Mouse (Mus musculus) embryo, embryonic 11 days (tissue): ENCODE results near the gene AU040320.

Experiments used
- DNase-seq: peaks from one replicate; pipeline ENCODE4 v3.0.0-alpha.2; 2015

AU040320 gene

DNA sequence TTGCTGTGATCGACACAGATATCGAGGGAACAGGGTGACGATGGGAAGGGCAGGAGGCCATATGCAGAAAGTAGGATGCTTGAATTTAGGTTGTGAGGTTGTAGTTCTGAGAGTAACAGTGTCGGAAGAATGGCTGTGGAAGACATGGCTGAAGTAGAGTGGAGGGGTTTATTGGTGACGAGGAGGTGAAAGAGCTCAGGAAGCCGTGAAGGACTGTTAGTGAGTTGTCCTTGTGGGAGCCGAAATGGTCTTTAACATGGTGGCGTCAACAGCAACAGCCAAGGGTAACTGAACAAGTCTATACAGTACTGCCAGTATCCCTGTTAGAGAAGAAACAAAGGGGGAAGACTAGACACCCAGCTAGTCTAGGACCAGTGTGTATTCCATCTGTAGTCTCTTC is 48.8 kb downstream of the AU040320 start:
- DNase-seq: no peak

DNA sequence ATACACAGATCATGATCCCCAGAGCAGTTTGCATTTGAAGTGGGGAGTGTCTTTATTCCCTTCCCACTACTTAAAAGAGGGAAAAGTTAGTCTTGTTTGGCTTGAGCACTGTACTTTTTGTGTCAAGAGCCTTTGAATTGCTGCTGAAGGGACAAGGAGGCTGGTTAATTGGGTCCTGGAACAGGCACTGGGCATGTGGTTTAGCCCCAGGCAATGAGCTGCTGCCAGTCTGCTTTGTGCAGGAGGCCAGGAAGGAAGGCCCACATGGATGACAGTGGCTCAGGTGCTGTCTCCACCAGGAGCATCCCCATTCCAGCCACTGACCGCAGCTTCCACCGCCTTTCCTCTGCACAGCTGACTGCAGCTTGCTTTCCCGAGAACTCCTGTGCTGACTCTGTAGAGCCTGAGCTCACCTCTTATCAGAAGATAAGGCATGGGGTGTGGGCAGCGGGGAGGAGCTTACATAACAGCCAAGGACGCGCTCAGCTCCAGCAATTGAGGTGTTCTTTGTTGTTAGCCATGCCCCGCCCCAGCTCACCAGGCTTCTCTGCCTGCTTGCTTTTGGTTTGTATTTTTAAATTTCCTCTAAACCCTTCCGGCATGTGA is 50.0 kb downstream of the AU040320 start:
- DNase-seq: no peak

DNA sequence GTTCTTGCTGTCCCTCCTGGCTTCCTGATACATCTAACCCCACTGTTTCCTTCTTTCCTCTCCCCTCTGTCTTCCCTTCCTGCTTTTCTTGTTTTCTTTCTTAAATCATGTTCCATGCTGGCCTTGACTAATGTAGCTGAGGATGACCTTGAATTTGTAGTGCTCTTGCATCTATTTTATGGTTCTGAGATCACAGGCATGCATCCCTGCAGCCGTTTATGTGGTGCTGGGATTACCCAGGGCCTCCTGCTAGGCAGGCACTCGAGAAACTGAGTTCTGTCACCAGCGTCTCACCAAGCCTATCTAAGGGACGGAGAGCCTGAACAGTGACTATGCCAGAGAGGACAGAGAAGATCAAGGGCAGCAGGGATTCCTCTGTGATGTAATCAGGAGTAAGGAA is 52.4 kb downstream of the AU040320 start:
- no peak for DNase-seq

DNA sequence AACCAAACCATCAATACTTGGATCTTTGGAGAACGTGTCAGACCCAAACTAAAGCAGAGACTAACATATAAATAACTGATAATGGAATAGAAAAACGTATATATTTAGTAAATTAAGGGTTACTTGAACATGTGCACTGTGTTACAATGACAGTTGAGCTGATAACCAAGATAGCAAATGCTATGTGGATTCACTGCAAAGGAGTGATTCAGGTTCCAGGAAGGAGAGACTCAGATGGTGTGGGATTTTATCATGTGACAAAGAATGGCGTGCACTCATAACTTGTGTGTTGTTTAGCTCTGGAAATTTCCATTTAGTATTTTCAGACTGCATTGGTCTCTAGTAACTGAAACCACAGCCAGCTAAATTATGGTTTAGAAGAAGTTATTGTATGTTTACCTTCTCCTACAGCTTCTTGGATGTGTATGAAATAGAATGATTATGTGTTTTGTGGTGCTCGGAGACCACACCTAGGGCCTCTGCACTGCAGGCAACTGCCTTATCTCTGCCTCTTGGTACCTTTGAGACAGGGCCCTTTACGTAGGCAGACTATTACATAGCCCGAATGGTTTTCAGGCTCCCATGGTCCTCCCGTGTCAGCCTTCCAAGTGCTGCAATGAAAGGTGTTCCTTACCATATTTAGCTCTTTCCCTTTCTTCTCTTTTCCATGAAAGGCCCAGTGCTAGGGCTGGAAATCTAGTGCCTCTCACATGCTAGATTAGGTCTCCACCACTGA is 53.5 kb downstream of the AU040320 start:
- DNase-seq: no peak

DNA sequence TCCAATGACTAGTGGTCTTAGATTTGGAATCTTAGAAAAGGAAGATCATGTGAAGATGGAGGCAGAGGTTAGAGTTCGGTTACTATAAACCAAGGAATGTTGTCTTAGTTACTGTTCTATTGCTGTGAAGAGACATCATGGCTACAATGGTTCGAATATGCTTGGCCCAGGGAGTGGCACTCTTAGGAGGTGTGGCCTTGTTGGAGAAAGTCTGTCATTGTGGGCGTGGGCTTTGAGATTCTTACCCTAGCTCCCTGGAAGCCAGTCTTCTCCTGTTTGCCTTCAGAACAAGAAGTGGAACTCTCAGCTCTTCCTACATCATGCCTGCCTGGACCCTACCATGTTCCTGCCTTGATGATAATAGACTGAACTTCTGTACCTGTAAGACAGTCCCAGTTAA is 57.2 kb downstream of the AU040320 start:
- no peak for DNase-seq

DNA sequence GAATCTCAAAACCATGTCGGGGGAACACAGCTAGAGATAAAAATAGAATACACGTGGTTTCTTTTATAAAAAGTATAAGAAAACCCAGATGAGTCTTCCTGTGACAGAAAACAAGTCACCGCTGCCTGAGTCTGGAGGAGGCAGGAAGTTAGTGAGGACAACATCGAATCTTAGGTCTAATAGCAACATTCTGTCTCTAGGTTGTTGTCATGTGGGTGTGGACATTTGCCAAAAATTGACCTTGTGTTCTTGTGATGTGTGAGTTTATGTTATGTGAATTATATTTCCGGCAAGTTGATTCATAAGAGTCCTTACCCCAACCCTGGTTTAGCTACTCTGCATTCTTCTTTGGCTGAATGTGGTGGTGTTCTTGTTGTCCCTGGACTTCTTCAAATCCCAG is 59.9 kb downstream of the AU040320 start:
- no peak for DNase-seq

DNA sequence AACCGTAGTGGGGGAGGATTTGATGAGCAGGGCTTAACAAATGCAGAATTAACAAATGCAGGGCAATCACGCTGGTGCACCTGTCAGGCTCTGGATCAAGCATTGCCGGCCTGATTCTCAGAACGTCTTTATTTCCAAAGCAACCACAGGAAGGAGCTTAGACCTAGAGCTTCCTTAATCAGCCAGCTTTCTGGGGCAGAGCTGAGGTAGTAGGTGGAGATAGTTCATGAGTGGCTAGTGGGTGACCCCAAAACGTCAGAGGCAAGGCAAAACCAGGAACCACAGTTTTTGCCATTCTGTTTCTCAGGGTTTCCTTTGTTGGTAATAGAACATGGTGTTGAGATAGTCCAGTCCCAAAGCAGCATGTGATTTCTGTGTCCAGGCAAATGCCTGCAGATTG is 61.5 kb downstream of the AU040320 start:
- no peak for DNase-seq

DNA sequence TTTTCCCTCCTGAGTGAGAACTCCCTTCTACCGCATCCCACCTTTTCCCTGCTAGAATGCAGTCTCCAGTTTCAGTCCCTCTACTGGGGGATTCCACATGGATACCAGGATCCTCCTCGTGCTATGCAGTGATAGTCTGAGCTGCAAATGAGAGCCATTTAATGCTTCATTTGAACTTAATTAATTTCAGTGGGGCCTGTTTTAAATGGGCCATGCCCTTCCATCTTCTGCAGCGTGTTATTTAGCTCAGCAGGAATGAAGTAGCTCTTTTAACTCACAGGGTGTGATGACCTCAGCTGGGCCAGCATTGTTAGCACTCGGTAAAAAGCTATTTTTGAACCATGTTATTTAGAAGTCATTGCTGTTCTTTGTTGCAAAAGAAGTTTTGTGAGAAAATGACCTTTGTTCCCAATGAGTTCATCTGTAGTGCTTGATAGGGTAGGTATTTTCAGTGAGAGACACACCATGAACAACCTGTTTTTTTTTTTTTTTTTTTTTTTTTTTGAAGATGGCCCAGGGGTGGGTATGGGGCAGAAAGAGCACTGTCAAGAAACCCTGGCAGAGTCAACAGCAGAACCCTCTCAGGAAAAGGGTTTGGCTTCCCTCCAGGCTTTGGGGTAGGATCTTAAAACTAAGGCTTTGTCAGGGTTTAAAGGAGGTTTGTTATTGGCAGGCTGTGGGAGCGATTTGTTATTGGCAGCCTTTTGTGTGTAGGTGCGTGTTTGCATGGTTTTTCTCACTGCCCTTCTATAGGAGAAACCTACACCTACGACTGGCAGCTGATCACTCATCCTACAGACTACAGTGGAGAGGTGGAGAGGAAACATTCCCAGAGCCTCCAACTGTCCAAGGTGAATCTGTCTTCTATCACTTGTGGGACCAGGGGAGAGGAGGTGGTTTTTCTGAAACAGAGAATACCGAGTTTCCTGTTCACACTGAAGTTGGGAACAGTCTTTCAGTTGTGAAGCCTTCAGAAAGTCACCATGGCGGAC is 69.8 kb downstream of the AU040320 start:
- no peak for DNase-seq

DNA sequence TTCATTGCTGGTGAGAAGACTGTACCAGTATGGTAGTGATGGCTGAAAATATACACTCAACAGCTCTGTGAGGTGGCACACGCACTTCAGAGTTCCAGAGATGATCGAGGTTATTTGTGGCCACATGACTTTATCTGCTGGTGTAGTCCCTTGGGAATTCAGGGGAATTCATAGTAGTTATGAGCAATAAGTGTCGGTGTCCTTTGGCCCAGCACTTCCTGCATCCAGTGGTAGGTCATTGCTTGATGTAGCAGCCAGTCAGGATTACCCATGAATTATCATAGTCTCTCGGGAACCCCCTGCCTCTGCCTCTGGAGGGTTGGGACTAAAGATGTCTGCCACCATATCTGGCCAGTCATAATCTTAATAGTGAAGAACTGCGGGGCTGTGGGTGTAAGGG is 70.6 kb downstream of the AU040320 start:
- DNase-seq: no peak

DNA sequence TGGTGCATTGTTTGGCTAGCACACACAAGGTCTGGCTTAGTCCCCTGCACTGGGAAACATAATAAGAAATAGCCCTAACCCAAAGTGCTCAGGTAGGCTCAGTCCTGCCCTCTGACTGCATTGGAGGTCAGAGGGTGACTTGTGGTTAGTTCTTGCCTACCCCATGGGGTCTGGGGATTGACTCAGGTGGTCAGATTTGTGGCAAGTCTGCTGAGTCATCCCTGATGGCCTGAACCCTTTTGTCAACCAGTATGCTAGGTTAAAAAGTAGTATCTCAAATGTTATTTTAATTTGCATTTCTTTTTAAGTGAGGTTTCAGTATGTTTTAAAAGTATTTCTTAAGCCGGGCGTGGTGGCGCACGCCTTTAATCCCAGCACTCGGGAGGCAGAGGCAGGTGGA is 77.8 kb downstream of the AU040320 start:
- no peak for DNase-seq

DNA sequence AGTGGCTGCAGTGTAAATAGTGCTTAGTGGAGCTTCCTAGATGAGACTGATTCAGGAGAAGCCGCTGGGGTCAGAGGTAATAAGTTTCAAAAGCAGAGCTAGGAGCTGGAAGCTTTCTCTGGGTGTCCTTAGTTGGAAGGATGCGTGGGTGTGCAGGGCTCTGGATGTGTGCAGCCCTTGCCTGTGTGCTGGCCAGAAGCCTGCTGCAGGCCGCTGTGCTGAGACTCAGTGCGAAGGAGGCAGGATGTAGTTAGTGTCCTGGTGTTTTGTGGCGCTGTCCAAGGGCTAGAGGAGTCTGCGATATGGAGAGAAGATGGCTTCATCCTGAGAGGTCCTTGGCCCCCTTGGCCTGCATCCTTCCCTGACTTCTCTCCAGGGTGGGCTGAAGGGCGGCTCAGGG is 85.5 kb downstream of the AU040320 start:
- no peak for DNase-seq

DNA sequence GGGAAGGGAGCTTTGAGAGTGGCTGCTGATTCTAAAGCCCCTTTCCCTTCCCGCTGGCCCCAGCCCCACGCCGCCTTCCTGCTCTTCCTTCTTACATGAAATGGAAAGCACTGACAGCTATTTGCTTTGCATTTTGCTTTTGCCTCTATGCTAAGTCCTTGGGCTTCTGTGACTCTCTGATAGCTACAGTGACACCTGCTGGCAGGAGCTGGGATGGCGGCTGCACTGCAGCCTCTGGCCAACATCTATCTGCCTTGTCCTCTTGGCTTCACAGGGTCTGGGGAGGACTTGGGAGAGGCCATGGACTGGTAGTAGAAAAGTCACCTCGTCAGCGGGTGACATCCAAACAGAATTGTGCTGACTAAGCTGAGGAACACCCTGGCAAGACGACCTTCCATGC is 86.5 kb downstream of the AU040320 start:
- peak; percentile 83 for DNase-seq

DNA sequence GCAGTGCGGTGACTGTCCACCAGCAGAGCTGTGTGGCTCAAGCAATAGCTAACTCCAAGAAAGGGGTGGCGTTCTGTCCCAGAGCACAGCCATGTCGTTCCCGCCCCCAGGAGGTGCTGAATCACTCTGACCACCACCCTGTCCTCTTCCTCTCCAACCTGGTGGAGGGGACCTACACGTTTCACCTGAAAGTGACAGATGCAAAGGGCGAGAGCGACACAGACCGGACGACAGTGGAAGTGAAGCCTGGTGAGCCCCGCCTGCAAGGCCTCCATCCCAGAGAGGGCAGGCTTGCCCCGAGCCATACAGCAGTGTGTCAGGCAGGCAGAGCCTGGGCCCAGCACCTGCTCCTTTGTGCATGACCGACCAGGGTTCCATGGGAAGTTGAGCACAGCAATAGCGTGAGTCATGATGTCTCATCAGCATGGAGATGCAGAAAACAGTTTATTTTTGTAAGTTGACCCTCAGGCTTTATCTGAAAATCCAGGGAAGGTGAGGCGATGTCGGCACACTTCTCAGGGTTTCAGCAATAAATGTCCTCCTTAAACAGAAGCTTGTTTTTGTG is 87.7 kb downstream of the AU040320 start:
- no peak for DNase-seq

DNA sequence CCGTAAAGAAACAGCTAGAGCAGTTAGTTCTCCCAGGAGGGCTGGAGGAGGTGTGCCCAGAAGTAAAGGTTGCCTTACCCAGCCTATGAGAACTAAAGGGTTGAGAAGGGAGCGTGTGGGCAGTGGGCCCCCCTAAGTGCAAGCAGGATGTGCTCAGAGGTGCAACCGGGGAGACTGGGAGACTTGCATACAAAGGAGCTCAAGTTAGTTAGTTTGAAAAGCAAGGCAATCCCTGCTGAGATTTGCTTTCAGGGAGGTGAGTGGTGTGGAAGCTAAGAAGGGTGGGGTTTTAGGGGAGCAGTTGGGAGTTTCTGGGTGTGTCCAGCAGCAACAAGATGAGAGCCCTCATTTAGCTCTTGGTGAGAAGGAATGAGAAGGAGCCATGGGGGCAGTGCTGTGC is 89.6 kb downstream of the AU040320 start:
- DNase-seq: no peak

DNA sequence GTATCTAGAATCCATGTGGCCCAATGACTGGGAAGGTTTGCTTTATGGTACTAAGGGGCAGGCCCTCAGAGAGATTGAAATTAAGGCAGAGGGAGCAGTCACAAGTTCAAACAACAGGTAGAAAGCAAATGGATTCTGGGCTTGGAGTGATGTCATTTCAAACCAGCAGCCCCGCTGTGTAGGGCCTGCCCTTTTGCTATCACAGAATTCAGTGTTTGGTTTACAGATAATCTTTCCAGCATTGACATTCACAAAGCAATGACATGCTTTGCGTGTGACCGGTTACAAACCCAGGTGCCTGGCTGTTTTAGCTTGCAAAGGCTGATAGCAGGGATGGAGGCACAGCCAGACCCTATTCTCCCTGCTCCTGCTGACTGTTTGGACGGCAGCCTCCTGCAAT is 92.3 kb downstream of the AU040320 start:
- DNase-seq: no peak

DNA sequence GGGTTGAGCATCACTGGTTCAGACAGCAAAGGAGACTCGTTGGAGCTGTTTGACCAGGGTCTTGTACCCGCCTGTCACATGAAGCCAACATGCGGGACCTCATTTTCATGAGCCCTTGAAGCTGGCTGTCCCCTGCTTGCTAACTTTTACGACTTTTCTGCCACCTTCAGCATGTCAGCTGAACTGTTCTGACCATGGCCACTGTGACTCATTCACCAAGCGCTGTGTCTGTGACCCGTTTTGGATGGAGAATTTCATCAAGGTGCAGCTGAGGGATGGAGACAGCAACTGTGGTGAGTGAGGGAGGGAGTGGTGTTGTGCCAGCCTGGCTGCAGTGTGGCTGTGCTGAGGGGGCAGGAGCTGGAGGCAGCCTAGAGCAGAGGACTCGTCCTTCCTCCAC is 93.6 kb downstream of the AU040320 start:
- no peak for DNase-seq

DNA sequence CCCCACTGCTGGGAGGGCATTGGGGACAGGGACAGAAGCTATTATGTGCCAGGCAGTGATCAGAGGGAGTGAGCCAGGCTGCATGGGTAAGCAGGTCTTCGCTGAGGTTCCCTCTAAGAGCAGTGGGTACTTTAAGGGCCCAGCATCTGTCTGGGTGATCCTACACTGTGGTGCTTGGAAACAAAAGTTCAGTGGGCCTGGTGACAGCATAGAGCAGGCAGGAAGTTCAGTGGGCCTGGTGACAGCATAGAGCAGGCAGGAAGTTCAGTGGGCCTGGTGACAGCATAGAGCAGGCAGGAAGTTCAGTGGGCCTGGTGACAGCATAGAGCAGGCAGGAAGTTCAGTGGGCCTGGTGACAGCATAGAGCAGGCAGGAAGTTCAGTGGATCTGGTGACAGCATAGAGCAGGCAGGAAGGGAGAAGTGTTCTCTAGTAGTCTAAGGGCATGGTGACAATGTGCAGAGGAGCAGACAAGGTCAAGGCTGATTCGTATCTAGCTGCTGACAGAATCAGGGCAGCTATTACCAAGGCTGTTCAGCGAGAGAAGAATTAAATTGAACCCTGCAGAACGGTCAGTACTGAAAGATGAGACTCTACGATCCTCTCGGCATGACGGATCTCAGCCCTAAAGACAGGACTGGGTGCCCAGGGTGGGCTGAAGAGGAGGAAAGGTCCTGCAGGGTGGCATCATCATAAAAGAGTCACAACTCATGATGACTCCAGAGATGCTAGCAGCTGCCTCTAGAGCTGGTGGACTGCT is 96.9 kb downstream of the AU040320 start:
- DNase-seq: no peak

DNA sequence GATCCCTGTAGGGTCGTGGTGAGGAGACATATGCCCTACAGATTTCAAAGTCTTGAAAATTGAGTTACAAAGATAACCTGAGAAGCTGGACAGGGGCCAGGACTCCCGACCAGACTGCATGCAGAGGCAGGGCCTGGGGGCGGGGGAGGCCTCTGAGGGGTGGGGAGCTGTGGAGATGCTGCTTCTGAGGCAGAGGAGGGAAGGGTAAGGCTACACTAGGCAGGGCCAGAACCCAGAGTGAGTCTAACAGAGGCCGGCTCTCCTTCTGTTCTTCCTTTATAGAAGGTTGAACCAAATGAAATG is 97.4 kb downstream of the AU040320 start:
- DNase-seq: no peak

DNA sequence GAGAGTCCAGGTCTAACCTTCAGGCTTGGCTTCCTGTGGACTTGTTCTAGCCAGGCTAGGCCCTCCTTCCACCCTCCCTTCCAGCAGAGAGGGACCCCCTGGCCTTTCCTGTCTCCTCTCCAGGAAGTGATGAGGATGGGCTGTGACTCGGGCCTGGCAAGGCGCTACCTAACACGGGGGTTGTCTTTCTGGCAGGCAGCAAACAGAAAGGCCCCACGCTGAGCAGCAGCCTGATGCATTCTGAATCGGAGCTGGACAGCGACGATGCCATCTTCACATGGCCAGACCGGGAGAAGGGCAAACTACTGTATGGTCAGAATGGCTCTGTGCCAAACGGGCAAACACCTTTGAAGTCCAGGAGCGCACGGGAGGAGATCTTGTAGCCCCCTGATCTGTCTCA is 99.6 kb downstream of the AU040320 start:
- DNase-seq: no peak

DNA sequence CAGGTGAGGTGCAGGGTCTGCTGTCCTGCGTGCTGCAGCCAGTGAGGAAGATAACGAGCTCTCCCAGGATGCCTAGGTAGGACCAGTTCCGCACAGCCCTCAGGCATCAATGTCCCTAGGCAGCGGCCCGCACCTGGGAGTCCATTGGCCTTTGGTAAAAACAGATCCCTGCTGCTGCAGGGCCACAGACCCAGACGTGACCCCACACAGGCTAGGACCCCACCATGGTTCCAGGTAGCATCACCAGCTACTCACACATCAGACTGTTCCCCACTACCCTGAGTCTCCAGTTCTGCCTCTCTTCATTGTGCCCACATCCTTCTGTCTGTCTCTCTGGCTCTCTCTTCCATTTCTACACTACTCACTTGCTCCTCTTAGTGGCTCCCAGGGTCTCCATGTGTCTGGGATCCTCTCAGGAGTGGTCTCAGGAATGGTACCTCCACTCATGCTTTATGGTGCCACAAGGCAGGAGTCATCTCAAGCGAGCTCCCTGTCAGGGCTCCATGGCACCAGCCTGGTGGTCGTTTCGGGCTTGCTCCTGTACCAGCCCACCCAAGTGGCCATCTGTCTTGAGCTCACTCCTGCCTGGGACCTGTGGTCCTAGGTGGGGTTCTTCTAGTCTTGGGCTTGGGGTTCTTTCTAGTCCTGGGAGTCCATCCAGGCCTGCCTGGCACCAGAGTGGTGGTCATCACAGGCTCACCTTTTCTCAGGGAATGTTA is 107.1 kb downstream of the AU040320 start:
- no peak for DNase-seq

DNA sequence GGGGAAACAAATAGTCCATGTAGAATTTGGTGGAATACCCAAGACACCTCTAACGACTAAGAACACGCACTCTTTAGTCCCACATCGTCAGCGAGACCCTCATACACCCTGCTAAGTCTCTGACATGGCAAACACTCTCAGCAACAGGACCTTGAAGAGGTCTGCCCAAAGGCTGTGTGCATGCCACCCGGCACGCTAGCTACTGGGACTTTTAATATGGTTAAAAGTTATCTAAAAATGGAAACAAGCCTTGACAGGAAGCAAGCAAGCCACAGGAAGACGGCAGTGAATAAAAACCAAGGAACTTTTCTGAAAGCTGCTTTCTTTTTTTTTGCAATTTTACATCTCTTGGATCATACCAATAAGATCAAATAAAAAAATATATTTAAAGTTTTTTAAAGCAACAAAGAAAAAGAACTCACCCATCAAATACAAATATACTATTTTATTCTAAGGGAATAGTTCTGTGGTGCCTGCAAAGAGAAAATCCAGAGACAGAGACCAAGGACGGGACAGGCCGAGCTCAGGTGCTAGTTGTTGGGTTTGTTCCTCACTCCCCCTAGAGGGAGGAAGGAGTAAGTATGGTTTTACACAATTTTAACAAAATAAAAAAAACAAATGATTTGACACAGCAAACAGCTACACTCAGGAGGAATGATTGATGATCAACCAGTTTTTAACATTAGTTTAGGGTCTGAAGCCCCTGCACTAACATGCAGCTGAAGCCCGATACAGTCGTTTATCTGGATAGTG is 108.3 kb downstream of the AU040320 start:
- peak; percentile 17 for DNase-seq
